Mouse (Mus musculus) forebrain, embryonic 12.5 days (tissue): ENCODE data around the gene Upf1. TPM values are rescaled to one million over a fixed set of nuclear protein-coding genes. Genes with fewer than 3 reads are reported as not detected.
A peak's percentile ranks its signal among the peaks of the same experiment; 100 is the strongest.

ENCODE experiments used
- ATAC-seq: fragments of 200-750 bp; cut with Nextera tagmentation; 2 replicates; pipeline ENCODE4 v1.8.0; 2017; ENCODE audit warnings: moderate TSS enrichment; ENCODE audit not compliant: low FRiP score
- H3K27ac ChIP-seq: fragments of 300-500 bp; sonication (generic); 2 replicates; pipeline ENCODE4 v1.5.1; 2016; ENCODE audit warnings: mild to moderate bottlenecking
- H3K27me3 ChIP-seq: fragments of 300-500 bp; sonication (generic); 2 replicates; pipeline ENCODE4 v1.6.1; 2016; ENCODE audit warnings: mild to moderate bottlenecking
- H3K36me3 ChIP-seq: fragments of 300-500 bp; sonication (generic); replicated peaks from 2 replicates; pipeline ENCODE4 v1.6.1; 2016; ENCODE audit warnings: mild to moderate bottlenecking
- H3K4me1 ChIP-seq: fragments of 300-500 bp; sonication (generic); 2 replicates; pipeline ENCODE4 v1.6.1; 2016
- H3K4me2 ChIP-seq: fragments of 300-500 bp; sonication (generic); 2 replicates; pipeline ENCODE4 v1.6.1; 2016; ENCODE audit warnings: mild to moderate bottlenecking, moderate library complexity
- H3K4me3 ChIP-seq: fragments of 300-500 bp; sonication (generic); replicated peaks from 2 replicates; pipeline ENCODE4 v1.5.1; 2016; ENCODE audit warnings: mild to moderate bottlenecking
- H3K9ac ChIP-seq: fragments of 300-500 bp; sonication (generic); 2 replicates; pipeline ENCODE4 v1.6.1; 2016; ENCODE audit warnings: mild to moderate bottlenecking
- H3K9me3 ChIP-seq: fragments of 300-500 bp; sonication (generic); 2 replicates; pipeline ENCODE4 v1.6.1; 2016
- WGBS: fragments of 180-500 bp; shearing (Covaris S2); methylation state at CpG from one replicate; pipeline ENCODE4 v1.1.7; 2016; 5-methylcytosine and 5-hydroxymethylcytosine counted together
- polyA plus RNA-seq: library from polyadenylated mRNA; unstranded; fragments of >200 nt; fragmentation: Nextera tagmentation; extraction: Ambion mirVana; gene quantifications from 2 replicates; pipeline ENCODE4 v1.2.1, GENCODE M21; 2016

The Upf1 gene
- polyA plus RNA-seq, 1 experiment from 2014 or later: 26.9 TPM

GRCm38 (mm10) chr8:70352657-70353151 lies 374 bp downstream of the Upf1 start:
- under 1% methylated on average over 52 of the region's 64 CpGs for WGBS
- Histone ChIP-seq H3K9me3 (no peaks in the 10 kb centered on the region), H3K27me3 (no peaks in the 10 kb centered on the region), H3K4me1 (peaks cover 46% of the 10 kb centered on the region), H3K9ac (peak overlapping the region; percentile 99), H3K4me3 (peak overlapping the region; percentile 100), H3K36me3 (peaks cover 21% of the 10 kb centered on the region), H3K27ac (peak overlapping the region; percentile 86), H3K4me2 (peak overlapping the region; percentile 99)
- peak; percentile 55 for ATAC-seq

GRCm38 (mm10) chr8:70352000-70352384 lies 1.1 kb downstream of the Upf1 start:
- H3K27me3 ChIP-seq: no peaks in the 10 kb centered on the region
- H3K9me3 ChIP-seq: no peaks in the 10 kb centered on the region
- peak overlapping the region; percentile 99 for H3K9ac ChIP-seq
- peak overlapping the region; percentile 100 for H3K4me3 ChIP-seq
- WGBS: 33% methylated on average over 3 of the region's 3 CpGs
- H3K4me2 ChIP-seq: peak overlapping the region; percentile 99
- ATAC-seq: no peak
- peaks cover 46% of the 10 kb centered on the region for H3K4me1 ChIP-seq
- H3K36me3 ChIP-seq: peaks cover 21% of the 10 kb centered on the region
- no peak overlapping the region for H3K27ac ChIP-seq

- Histone ChIP-seq H3K4me2 (peak overlapping the region; percentile 99), H3K27me3 (no peaks in the 10 kb centered on the region), H3K9me3 (no peaks in the 10 kb centered on the region), H3K9ac (peak overlapping the region; percentile 99), H3K36me3 (peaks cover 26% of the 10 kb centered on the region), H3K4me1 (peaks cover 46% of the 10 kb centered on the region), H3K27ac (no peak overlapping the region), H3K4me3 (peak overlapping the region; percentile 100)
- 58% methylated on average over 15 of the region's 15 CpGs for WGBS
- no peak for ATAC-seq
Measured at GRCm38 (mm10) chr8:70351035-70351999, 1.8 kb downstream of the Upf1 start.

GRCm38 (mm10) chr8:70347860-70348420 lies 5.1 kb downstream of the Upf1 start:
- no peak overlapping the region for H3K4me3 ChIP-seq
- no peak overlapping the region for H3K4me2 ChIP-seq
- H3K27ac ChIP-seq: no peak overlapping the region
- no peaks in the 10 kb centered on the region for H3K27me3 ChIP-seq
- no peaks in the 10 kb centered on the region for H3K9me3 ChIP-seq
- no peak for ATAC-seq
- H3K9ac ChIP-seq: no peak overlapping the region
- WGBS: 71% methylated on average over 1 of the region's 1 CpGs
- peaks cover 40% of the 10 kb centered on the region for H3K4me1 ChIP-seq
- H3K36me3 ChIP-seq: peaks cover 43% of the 10 kb centered on the region

- Histone ChIP-seq H3K4me1 (peaks cover 40% of the 10 kb centered on the region), H3K4me3 (no peak overlapping the region), H3K36me3 (peaks cover 48% of the 10 kb centered on the region), H3K27me3 (no peaks in the 10 kb centered on the region), H3K27ac (no peak overlapping the region), H3K9me3 (no peaks in the 10 kb centered on the region), H3K4me2 (no peak overlapping the region), H3K9ac (no peak overlapping the region)
- WGBS: 90% methylated on average over 4 of the region's 4 CpGs
- no peak for ATAC-seq
Measured at GRCm38 (mm10) chr8:70347443-70347842, 5.6 kb downstream of the Upf1 start.

- Histone ChIP-seq H3K4me3 (no peak overlapping the region), H3K9ac (no peak overlapping the region), H3K36me3 (peaks cover 74% of the 10 kb centered on the region), H3K4me1 (peaks cover 9% of the 10 kb centered on the region), H3K4me2 (no peak overlapping the region), H3K27me3 (no peaks in the 10 kb centered on the region), H3K9me3 (no peaks in the 10 kb centered on the region), H3K27ac (no peak overlapping the region)
- ATAC-seq: no peak
- WGBS: 85% methylated on average over 2 of the region's 2 CpGs
Measured at GRCm38 (mm10) chr8:70344279-70344678, 8.8 kb downstream of the Upf1 start.

GRCm38 (mm10) chr8:70343696-70344095 lies 9.4 kb downstream of the Upf1 start:
- H3K4me2 ChIP-seq: no peak overlapping the region
- no peaks in the 10 kb centered on the region for H3K9me3 ChIP-seq
- H3K27me3 ChIP-seq: no peaks in the 10 kb centered on the region
- H3K4me1 ChIP-seq: peaks cover 4% of the 10 kb centered on the region
- H3K4me3 ChIP-seq: no peak overlapping the region
- no peak; the same call in 1 of the 2 replicates for ATAC-seq
- H3K36me3 ChIP-seq: peaks cover 74% of the 10 kb centered on the region
- 61% methylated on average over 6 of the region's 6 CpGs for WGBS
- no peak overlapping the region for H3K9ac ChIP-seq
- H3K27ac ChIP-seq: no peak overlapping the region

- Histone ChIP-seq H3K4me3 (no peak overlapping the region), H3K27me3 (no peaks in the 10 kb centered on the region), H3K4me2 (no peak overlapping the region), H3K9ac (no peak overlapping the region), H3K9me3 (no peaks in the 10 kb centered on the region), H3K36me3 (peaks cover 74% of the 10 kb centered on the region), H3K4me1 (no peaks in the 10 kb centered on the region), H3K27ac (no peak overlapping the region; the same call in 1 of the 2 replicates)
- ATAC-seq: no peak
- 84% methylated on average over 7 of the region's 7 CpGs for WGBS
Measured at GRCm38 (mm10) chr8:70343076-70343475, 10.0 kb downstream of the Upf1 start.

- Histone ChIP-seq H3K27me3 (no peaks in the 10 kb centered on the region), H3K36me3 (peaks cover 82% of the 10 kb centered on the region), H3K4me1 (no peaks in the 10 kb centered on the region), H3K27ac (no peak overlapping the region), H3K9me3 (no peaks in the 10 kb centered on the region), H3K4me3 (no peak overlapping the region), H3K4me2 (no peak overlapping the region), H3K9ac (no peak overlapping the region)
- no peak for ATAC-seq
- 91% methylated on average over 14 of the region's 14 CpGs for WGBS
Measured at GRCm38 (mm10) chr8:70342007-70342406, 11.1 kb downstream of the Upf1 start.

- Histone ChIP-seq H3K9me3 (no peaks in the 10 kb centered on the region), H3K27me3 (no peaks in the 10 kb centered on the region), H3K27ac (no peak overlapping the region), H3K4me3 (no peak overlapping the region), H3K4me1 (no peaks in the 10 kb centered on the region), H3K9ac (no peak overlapping the region), H3K4me2 (no peak overlapping the region), H3K36me3 (peaks cover 86% of the 10 kb centered on the region)
- WGBS: 94% methylated on average over 7 of the region's 7 CpGs
- ATAC-seq: no peak
Measured at GRCm38 (mm10) chr8:70340659-70341058, 12.4 kb downstream of the Upf1 start.

GRCm38 (mm10) chr8:70338931-70339330 lies 14.1 kb downstream of the Upf1 start:
- Histone ChIP-seq H3K9me3 (no peaks in the 10 kb centered on the region), H3K36me3 (peaks cover 100% of the 10 kb centered on the region), H3K9ac (no peak overlapping the region), H3K27ac (no peak overlapping the region), H3K4me2 (no peak overlapping the region), H3K4me1 (no peaks in the 10 kb centered on the region), H3K4me3 (no peak overlapping the region), H3K27me3 (no peaks in the 10 kb centered on the region)
- ATAC-seq: no peak
- WGBS: 95% methylated on average over 7 of the region's 7 CpGs

GRCm38 (mm10) chr8:70332878-70333202 lies 20.2 kb downstream of the Upf1 start:
- Histone ChIP-seq H3K4me3 (no peak overlapping the region), H3K9me3 (no peaks in the 10 kb centered on the region), H3K9ac (0 out of 2 replicates have a peak overlapping the region, but pooled peaks have one; percentile 56), H3K27ac (0 out of 2 replicates have a peak overlapping the region, but pooled peaks have one; percentile 8), H3K4me2 (no peak overlapping the region), H3K36me3 (peaks cover 82% of the 10 kb centered on the region), H3K4me1 (peaks cover 33% of the 10 kb centered on the region), H3K27me3 (peaks cover 27% of the 10 kb centered on the region)
- ATAC-seq: no peak
- 95% methylated on average over 6 of the region's 6 CpGs for WGBS
